Mouse (Mus musculus) neural tube, embryonic 13.5 days (tissue): Measurements from ENCODE around the gene Rasl11a. TPM values are rescaled to one million over a fixed set of nuclear protein-coding genes. Genes with fewer than 3 reads are reported as not detected.

ENCODE experiments used
- polyA plus RNA-seq: library from polyadenylated mRNA; unstranded; fragments of >200 nt; fragmentation: Nextera tagmentation; extraction: Ambion mirVana; gene quantifications from 2 replicates; pipeline ENCODE4 v1.2.1, GENCODE M21; 2015

Rasl11a gene
- polyA plus RNA-seq, 1 experiment from 2014 or later = 24.9 TPM

Other genes with a start within 250 kb of the Rasl11a start
- 22.3 and 22.5 TPM in 2 replicates for gene Usp12, start 50.1 kb upstream of the Rasl11a start, polyA plus RNA-seq
- 364 and 418 TPM in 2 replicates for gene Rpl21, start 12.2 kb upstream of the Rasl11a start, polyA plus RNA-seq
- 104 and 110 TPM in 2 replicates for gene Gtf3a, start 103.6 kb downstream of the Rasl11a start, polyA plus RNA-seq
- 28.9 and 31.7 TPM in 2 replicates for gene Mtif3, start 118.7 kb downstream of the Rasl11a start, polyA plus RNA-seq
- gene Lnx2, start 231.5 kb downstream of the Rasl11a start, polyA plus RNA-seq = 6.9 and 7.4 TPM in 2 replicates
- 94.7 and 109 TPM in 2 replicates for gene Polr1d, start 232.0 kb downstream of the Rasl11a start, polyA plus RNA-seq